Mouse (Mus musculus) cortical plate, adult 2 months (tissue): Measurements from ENCODE around the gene Lhb.

Experiments used
- CTCF ChIP-seq: fragments of 200-500 bp; IDR thresholded peaks from 2 replicates; pipeline ENCODE4 v1.5.1; 2011; ENCODE audit warnings: mild to moderate bottlenecking, control low read depth, low read length; ENCODE audit not compliant: insufficient read depth; ENCODE audit errors: extremely low read depth
- POLR2A ChIP-seq: fragments of 200-500 bp; IDR thresholded peaks from 2 replicates; pipeline ENCODE4 v1.6.1; 2011; ENCODE audit warnings: mild to moderate bottlenecking, low read length, control low read depth; ENCODE audit not compliant: insufficient read depth; ENCODE audit errors: extremely low read depth

- TF ChIP-seq POLR2A (peak; percentile 80), CTCF (peak; percentile 71)
Observed at GRCm38 (mm10) chr7:45451344-45451982, 30.8 kb downstream of the Lhb start.
